ENCODE assay signal across 8 mouse cellular contexts in genomic region chr1:128244727-128245355, GRCm38 (mm10). TPM values are rescaled to one million over a fixed set of nuclear protein-coding genes. Genes with fewer than 3 reads are reported as not detected.
DNase-seq lines count a peak whose midpoint lies in the region; ATAC-seq and TF ChIP-seq lines count a peak whose summit lies in the region.

No protein-coding gene starts in this region.

- WGBS in kidney, adult 2 months: under 1% methylated on average over 19 of the region's 19 CpGs
- WGBS in embryonic facial prominence, embryonic 11.5 days: 2% methylated on average over 19 of the region's 19 CpGs
- under 1% methylated on average over 19 of the region's 19 CpGs for WGBS in heart, embryonic 16.5 days
- under 1% methylated on average over 19 of the region's 19 CpGs for WGBS in liver, embryonic 14.5 days (ENCODE audit: insufficient replicate concordance)
- 3% methylated on average over 19 of the region's 19 CpGs for WGBS in neural tube, embryonic 11.5 days

- peak overlapping the region; percentile 79 for H3K9ac ChIP-seq in embryonic facial prominence, embryonic 11.5 days (replicated peaks; ENCODE audit: low read length)
- peak overlapping the region; percentile 94 for H3K9ac ChIP-seq in heart, embryonic 16.5 days (ENCODE audit: low read length)
- peak overlapping the region; percentile 76 for H3K9ac ChIP-seq in liver, embryonic 14.5 days (replicated peaks)
- H3K9ac ChIP-seq in neural tube, embryonic 11.5 days (ENCODE audit: low read length): peak overlapping the region; percentile 82

- no peaks in the 10 kb centered on the region for H3K9me3 ChIP-seq in embryonic facial prominence, embryonic 11.5 days (replicated peaks; ENCODE audit: control insufficient read depth, low read length)
- no peaks in the 10 kb centered on the region for H3K9me3 ChIP-seq in heart, embryonic 16.5 days (replicated peaks; ENCODE audit: control insufficient read depth, low read length)
- no peaks in the 10 kb centered on the region for H3K9me3 ChIP-seq in liver, embryonic 14.5 days (ENCODE audit: control insufficient read depth, low read length)
- H3K9me3 ChIP-seq in neural tube, embryonic 11.5 days (ENCODE audit: control insufficient read depth, low read length): no peaks in the 10 kb centered on the region

- ATAC-seq in Patski: peak; percentile 19
- ATAC-seq in embryonic facial prominence, embryonic 11.5 days (replicated peaks; ENCODE audit: insufficient number of reproducible peaks, low FRiP score, low TSS enrichment, low read depth): peak; percentile 54; the same call in 1 of the 2 replicates
- ATAC-seq in heart, embryonic 16.5 days (replicated peaks; ENCODE audit: extremely low read depth, insufficient read depth, low FRiP score): peak; percentile 29
- ATAC-seq in liver, embryonic 14.5 days (ENCODE audit: insufficient read depth): peak; percentile 55
- ATAC-seq in neural tube, embryonic 11.5 days (ENCODE audit: insufficient read depth, low FRiP score, low TSS enrichment): peak; percentile 54

- POLR2A ChIA-PET in Patski (lab: Charles Lee): interaction anchor here (0.6 to 0.7 kb wide), 5 partner anchors 30 to 402 kb away, joined by 3 to 6 read pairs (median 4); no protein-coding TSS in a partner anchor

- peak; percentile 21 for DNase-seq in kidney, adult 2 months
- DNase-seq in kidney, postnatal 36 days: no peak
- DNase-seq in Patski (ENCODE audit: low read depth, low spot score): no peak
- DNase-seq in embryonic facial prominence, embryonic 11.5 days (ENCODE audit: low spot score): peak; percentile 12
- DNase-seq in liver, embryonic 14.5 days (ENCODE audit: low read depth in 3 of 3, low spot score in 3 of 3): peak; percentile 52 to 66 (median 54)
- DNase-seq in neural tube, embryonic 11.5 days (ENCODE audit: low spot score): no peak
- peak; percentile 69 for DNase-seq in yolk sac, embryonic 10.5 days (ENCODE audit: low spot score)

- no peaks in the 10 kb centered on the region; the same call in 1 of the 2 replicates for H3K4me1 ChIP-seq in kidney, adult 2 months (ENCODE audit: control insufficient read depth, insufficient read depth, low read length)
- no peaks in the 10 kb centered on the region for H3K4me1 ChIP-seq in embryonic facial prominence, embryonic 11.5 days (ENCODE audit: control insufficient read depth, insufficient read depth, low read length)
- H3K4me1 ChIP-seq in heart, embryonic 16.5 days (ENCODE audit: control insufficient read depth, insufficient read depth, low read length): peaks cover 7% of the 10 kb centered on the region
- H3K4me1 ChIP-seq in liver, embryonic 14.5 days (replicated peaks; ENCODE audit: control insufficient read depth in 2 of 2, insufficient read depth in 2 of 2, low read length in 1 of 2): peaks cover 6 to 10% of the 10 kb centered on the region in 2 experiments
- 0 out of 2 replicates have a peak, but pooled peaks cover 3% of the 10 kb centered on the region for H3K4me1 ChIP-seq in neural tube, embryonic 11.5 days (ENCODE audit: control insufficient read depth, insufficient read depth, low read length)

- no peaks in the 10 kb centered on the region for H3K27me3 ChIP-seq in kidney, adult 2 months (replicated peaks; ENCODE audit: control insufficient read depth, insufficient read depth, low read length)
- H3K27me3 ChIP-seq in Patski: no peaks in the 10 kb centered on the region
- H3K27me3 ChIP-seq in embryonic facial prominence, embryonic 11.5 days (ENCODE audit: control insufficient read depth, insufficient read depth, low read length): no peaks in the 10 kb centered on the region
- H3K27me3 ChIP-seq in heart, embryonic 16.5 days (ENCODE audit: control insufficient read depth, insufficient read depth, low read length): no peaks in the 10 kb centered on the region
- no peaks in the 10 kb centered on the region for H3K27me3 ChIP-seq in liver, embryonic 14.5 days (ENCODE audit: control insufficient read depth, insufficient read depth, low read length)
- H3K27me3 ChIP-seq in neural tube, embryonic 11.5 days (ENCODE audit: control insufficient read depth, insufficient read depth, low read length): no peaks in the 10 kb centered on the region

- CTCF ChIA-PET in Patski (lab: Charles Lee): no interaction called here

- TF ChIP-seq EP300 in liver, embryonic 14.5 days (IDR thresholded peaks at IDR 0.05; ENCODE audit: low read depth): no peak

- H3K4me3 ChIP-seq in kidney, adult 2 months (ENCODE audit: insufficient read depth, low read depth, low read length): peak overlapping the region; percentile 75
- peak overlapping the region; percentile 78 for H3K4me3 ChIP-seq in embryonic facial prominence, embryonic 11.5 days (ENCODE audit: low read depth, low read length)
- peak overlapping the region; percentile 85 for H3K4me3 ChIP-seq in heart, embryonic 16.5 days (ENCODE audit: low read length)
- H3K4me3 ChIP-seq in liver, embryonic 14.5 days (ENCODE audit: insufficient read depth in 1 of 2, low read depth in 2 of 2, low read length in 2 of 2): peak overlapping the region; percentile 78 to 80
- H3K4me3 ChIP-seq in neural tube, embryonic 11.5 days (ENCODE audit: low read depth, low read length): peak overlapping the region; percentile 69

- peak overlapping the region; percentile 58 for H3K27ac ChIP-seq in kidney, adult 2 months (ENCODE audit: insufficient read depth, low read depth, low read length)
- peak overlapping the region; percentile 70; the same call in 1 of the 2 replicates for H3K27ac ChIP-seq in embryonic facial prominence, embryonic 11.5 days (replicated peaks; ENCODE audit: low read depth, low read length)
- H3K27ac ChIP-seq in heart, embryonic 16.5 days (ENCODE audit: low read length): peak overlapping the region; percentile 87
- peak overlapping the region; percentile 72 for H3K27ac ChIP-seq in liver, embryonic 14.5 days
- H3K27ac ChIP-seq in neural tube, embryonic 11.5 days (ENCODE audit: low read depth, low read length): peak overlapping the region; percentile 80

- no peak for TF ChIP-seq CTCF in kidney, adult 2 months (conservative IDR thresholded peaks at IDR 0.05; ENCODE audit: insufficient read depth, insufficient read length, low read depth, low read length)
- no peak for TF ChIP-seq CTCF in Patski (IDR thresholded peaks at IDR 0.05)
- no peak for TF ChIP-seq CTCF in liver, embryonic 14.5 days (IDR thresholded peaks at IDR 0.05; ENCODE audit: low read depth)

- H3K36me3 ChIP-seq in kidney, adult 2 months (ENCODE audit: control insufficient read depth, insufficient read depth, low read length): no peaks in the 10 kb centered on the region
- H3K36me3 ChIP-seq in embryonic facial prominence, embryonic 11.5 days (replicated peaks; ENCODE audit: control insufficient read depth, insufficient read depth, low read depth, low read length): no peaks in the 10 kb centered on the region
- no peaks in the 10 kb centered on the region for H3K36me3 ChIP-seq in heart, embryonic 16.5 days (ENCODE audit: control insufficient read depth, insufficient read depth)
- H3K36me3 ChIP-seq in liver, embryonic 14.5 days (replicated peaks; ENCODE audit: control insufficient read depth, insufficient read depth, low read depth): no peaks in the 10 kb centered on the region
- H3K36me3 ChIP-seq in neural tube, embryonic 11.5 days (ENCODE audit: control insufficient read depth, insufficient read depth, low read length): no peaks in the 10 kb centered on the region

- in situ Hi-C loops in Patski (cut with MboI; ENCODE audit: low pct_unique_long_range_greater_than_20kb): no loop called here

- H3K4me2 ChIP-seq in embryonic facial prominence, embryonic 11.5 days (ENCODE audit: low read depth, low read length): peak overlapping the region; percentile 93
- H3K4me2 ChIP-seq in heart, embryonic 16.5 days (ENCODE audit: low read depth, low read length): peak overlapping the region; percentile 93
- H3K4me2 ChIP-seq in liver, embryonic 14.5 days (ENCODE audit: low read depth): peak overlapping the region; percentile 90
- H3K4me2 ChIP-seq in neural tube, embryonic 11.5 days (ENCODE audit: low read depth): peak overlapping the region; percentile 67

- no peak for TF ChIP-seq POLR2A in kidney, adult 2 months (IDR thresholded peaks at IDR 0.05; ENCODE audit: low read depth, low read length)

RNA-seq across cellular contexts. Expression of gene Ubxn4, which starts 1.1 kb away (rescaled TPM):
- 19.1 and 21.0 TPM in 2 replicates for polyA plus RNA-seq in kidney, adult 2 months (2012; rRNA removed)
- 102 TPM for polyA plus RNA-seq in Patski (2021)
- polyA plus RNA-seq in embryonic facial prominence, embryonic 11.5 days (2014; fragmentation: Nextera tagmentation; extraction: Ambion mirVana): 58.1 and 59.4 TPM in 2 replicates
- 46.7 and 53.8 TPM in 2 replicates for polyA plus RNA-seq in heart, embryonic 16.5 days (2015; fragmentation: Nextera tagmentation; extraction: Ambion mirVana)
- polyA plus RNA-seq in liver, embryonic 14.5 days (2012; rRNA removed): 9.8 and 14.9 TPM in 2 replicates
- 27.2 and 32.8 TPM in 2 replicates for polyA plus RNA-seq in liver, embryonic 14.5 days (2014; fragmentation: Nextera tagmentation; extraction: Ambion mirVana)
- 56.5 and 64.6 TPM in 2 replicates for polyA plus RNA-seq in neural tube, embryonic 11.5 days (2014; fragmentation: Nextera tagmentation; extraction: Ambion mirVana)

Comparison
In these comparisons a context has a peak if more than half of its experiments do, and no peak if none do; other contexts are left out.
1. DNase-seq: peak in kidney, adult 2 months (single experiment), embryonic facial prominence, embryonic 11.5 days (single experiment), liver, embryonic 14.5 days (3 of 3) and yolk sac, embryonic 10.5 days (single experiment); none in kidney, postnatal 36 days (0 of 2), Patski (single experiment) and neural tube, embryonic 11.5 days (single experiment).
2. Peak in every context shown above with its lines, with median percentiles within 50 percentile points of each other: H3K27ac ChIP-seq, H3K4me3 ChIP-seq, ATAC-seq, H3K4me2 ChIP-seq and H3K9ac ChIP-seq.